Mouse (Mus musculus) heart, embryonic 11.5 days (tissue): ENCODE data around the gene Tmprss4. TPM values are rescaled to one million over a fixed set of nuclear protein-coding genes. Genes with fewer than 3 reads are reported as not detected.
A peak's percentile ranks its signal among the peaks of the same experiment; 100 is the strongest.

Experiments used
- ATAC-seq: fragments of 200-750 bp; cut with Nextera tagmentation; replicated peaks from 2 replicates; pipeline ENCODE4 v1.8.0; 2017; ENCODE audit warnings: moderate library complexity; ENCODE audit not compliant: insufficient number of reproducible peaks, low FRiP score, low TSS enrichment
- H3K27ac ChIP-seq: fragments of 300-500 bp; sonication (generic); 2 replicates; pipeline ENCODE4 v1.5.1; 2014; ENCODE audit warnings: mild to moderate bottlenecking, low read depth, low read length
- H3K27me3 ChIP-seq: fragments of 300-500 bp; sonication (generic); 2 replicates; pipeline ENCODE4 v1.6.1; 2014; ENCODE audit warnings: mild to moderate bottlenecking, low read length, mixed read lengths; ENCODE audit not compliant: control insufficient read depth, insufficient read depth
- H3K36me3 ChIP-seq: fragments of 300-500 bp; sonication (generic); 2 replicates; pipeline ENCODE4 v1.6.1; 2014; ENCODE audit warnings: mild to moderate bottlenecking, low read length, moderate library complexity, mixed read lengths; ENCODE audit not compliant: control insufficient read depth, insufficient read depth
- H3K4me1 ChIP-seq: fragments of 300-500 bp; sonication (generic); 2 replicates; pipeline ENCODE4 v1.6.1; 2014; ENCODE audit warnings: low read length; ENCODE audit not compliant: control insufficient read depth, insufficient read depth
- H3K4me2 ChIP-seq: fragments of 300-500 bp; sonication (generic); 2 replicates; pipeline ENCODE4 v1.6.1; 2014; ENCODE audit warnings: mild to moderate bottlenecking, moderate library complexity
- H3K4me3 ChIP-seq: fragments of 300-500 bp; sonication (generic); 2 replicates; pipeline ENCODE4 v1.5.1; 2014; ENCODE audit warnings: low read depth, low read length
- H3K9ac ChIP-seq: fragments of 300-500 bp; sonication (generic); 2 replicates; pipeline ENCODE4 v1.6.1; 2014; ENCODE audit warnings: mild to moderate bottlenecking, low read depth, low read length, moderate library complexity
- H3K9me3 ChIP-seq: fragments of 300-500 bp; sonication (generic); replicated peaks from 2 replicates; pipeline ENCODE4 v1.6.1; 2016; ENCODE audit warnings: low read length; ENCODE audit not compliant: control insufficient read depth
- WGBS: fragments of 180-500 bp; shearing (Covaris S2); extraction: QIAGEN DNeasy Blood & Tissue Kit; methylation state at CpG from one replicate; pipeline ENCODE4 v1.1.7; 2014; ENCODE audit not compliant: insufficient replicate concordance; 5-methylcytosine and 5-hydroxymethylcytosine counted together
- polyA plus RNA-seq: library from polyadenylated mRNA; unstranded; fragments of >200 nt; fragmentation: Nextera tagmentation; extraction: Ambion mirVana; gene quantifications from 2 replicates; pipeline ENCODE4 v1.2.1, GENCODE M21; 2014

Tmprss4 gene
- polyA plus RNA-seq, 1 experiment from 2014 or later: 0.07 TPM

- no peak for ATAC-seq
- WGBS: 81% methylated on average over 5 of the region's 5 CpGs
- Histone ChIP-seq H3K9me3 (0 out of 2 replicates have a peak, but pooled peaks cover 3% of the 10 kb centered on the region), H3K4me1 (no peaks in the 10 kb centered on the region), H3K9ac (no peak overlapping the region), H3K4me3 (no peak overlapping the region), H3K36me3 (no peaks in the 10 kb centered on the region), H3K27me3 (no peaks in the 10 kb centered on the region), H3K4me2 (no peak overlapping the region), H3K27ac (no peak overlapping the region)
Measured at GRCm38 (mm10) chr9:45170150-45170549, 33.7 kb downstream of the Tmprss4 start.

DNA sequence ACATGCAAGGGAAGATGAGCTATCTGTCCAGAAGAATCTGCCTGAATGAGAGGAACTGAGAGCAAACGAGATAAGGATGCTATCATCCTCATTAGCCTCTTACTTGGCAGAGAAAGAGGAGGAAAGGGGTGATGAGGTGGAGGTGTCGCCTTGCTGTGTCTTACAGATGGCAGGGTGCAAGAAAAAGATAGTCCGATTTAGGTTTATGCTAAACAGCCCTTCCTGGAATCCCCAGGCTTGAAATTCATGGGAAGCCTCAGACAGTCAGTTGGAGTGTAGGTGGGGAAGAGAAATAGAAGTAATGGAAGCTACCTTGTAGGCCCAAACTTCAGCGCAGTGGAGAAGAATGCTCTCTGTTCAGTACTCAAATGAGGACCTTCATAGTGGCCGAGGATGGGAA is 36.0 kb downstream of the Tmprss4 start:
- 54% methylated on average over 5 of the region's 5 CpGs for WGBS
- Histone ChIP-seq H3K36me3 (no peaks in the 10 kb centered on the region), H3K9me3 (0 out of 2 replicates have a peak, but pooled peaks cover 3% of the 10 kb centered on the region), H3K4me3 (no peak overlapping the region), H3K4me1 (no peaks in the 10 kb centered on the region), H3K9ac (no peak overlapping the region), H3K4me2 (no peak overlapping the region), H3K27me3 (no peaks in the 10 kb centered on the region), H3K27ac (no peak overlapping the region)
- no peak for ATAC-seq

- H3K27ac ChIP-seq: no peak overlapping the region
- WGBS: 73% methylated on average over 7 of the region's 7 CpGs
- no peaks in the 10 kb centered on the region for H3K36me3 ChIP-seq
- H3K9ac ChIP-seq: no peak overlapping the region
- no peak overlapping the region for H3K4me2 ChIP-seq
- ATAC-seq: no peak
- H3K27me3 ChIP-seq: peaks cover 24% of the 10 kb centered on the region
- H3K9me3 ChIP-seq: peaks cover 4% of the 10 kb centered on the region
- H3K4me1 ChIP-seq: no peaks in the 10 kb centered on the region
- no peak overlapping the region for H3K4me3 ChIP-seq
Measured at GRCm38 (mm10) chr9:45153361-45153760, 50.5 kb downstream of the Tmprss4 start.

DNA sequence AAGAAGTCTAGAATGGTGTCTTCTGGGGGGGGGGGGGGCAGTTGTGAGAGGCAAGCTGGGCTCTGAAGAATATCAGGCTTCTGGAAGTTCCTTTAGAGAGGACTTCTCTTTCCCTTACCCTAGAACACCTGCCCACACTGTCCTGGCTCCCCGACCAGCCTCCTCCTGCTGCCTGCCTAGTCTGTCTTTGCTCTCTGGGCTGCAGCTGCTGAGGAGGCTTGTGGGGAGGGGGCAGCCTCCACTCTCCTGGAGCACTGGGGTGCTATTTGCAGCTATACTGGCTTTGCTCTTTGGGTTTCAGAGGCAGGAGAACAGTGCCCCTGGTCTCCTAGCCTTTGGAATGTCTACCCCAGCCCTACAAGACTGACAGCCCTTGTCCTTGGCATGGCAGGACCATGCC is 53.0 kb downstream of the Tmprss4 start:
- H3K27ac ChIP-seq: no peak overlapping the region

GRCm38 (mm10) chr9:45146267-45146597 is 57.7 kb downstream of the Tmprss4 start:
- Histone ChIP-seq H3K9ac (peak overlapping the region; percentile 31; the same call in 1 of the 2 replicates), H3K4me1 (0 out of 2 replicates have a peak, but pooled peaks cover 5% of the 10 kb centered on the region), H3K9me3 (no peaks in the 10 kb centered on the region), H3K27me3 (peaks cover 74% of the 10 kb centered on the region), H3K4me2 (peak overlapping the region; percentile 81), H3K36me3 (no peaks in the 10 kb centered on the region), H3K27ac (no peak overlapping the region), H3K4me3 (peak overlapping the region; percentile 47)
- no peak for ATAC-seq
- WGBS: 2% methylated on average over 5 of the region's 5 CpGs

More for the DNA sequence above, 53.0 kb downstream of the Tmprss4 start:
- no peak for ATAC-seq
- H3K4me2 ChIP-seq: no peak overlapping the region
- 57% methylated on average over 1 of the region's 1 CpGs for WGBS
- no peaks in the 10 kb centered on the region for H3K36me3 ChIP-seq
- no peak overlapping the region for H3K4me3 ChIP-seq
- 0 out of 2 replicates have a peak, but pooled peaks cover 1% of the 10 kb centered on the region for H3K4me1 ChIP-seq
- H3K27me3 ChIP-seq: peaks cover 39% of the 10 kb centered on the region
- H3K9ac ChIP-seq: no peak overlapping the region
- H3K9me3 ChIP-seq: no peaks in the 10 kb centered on the region

DNA sequence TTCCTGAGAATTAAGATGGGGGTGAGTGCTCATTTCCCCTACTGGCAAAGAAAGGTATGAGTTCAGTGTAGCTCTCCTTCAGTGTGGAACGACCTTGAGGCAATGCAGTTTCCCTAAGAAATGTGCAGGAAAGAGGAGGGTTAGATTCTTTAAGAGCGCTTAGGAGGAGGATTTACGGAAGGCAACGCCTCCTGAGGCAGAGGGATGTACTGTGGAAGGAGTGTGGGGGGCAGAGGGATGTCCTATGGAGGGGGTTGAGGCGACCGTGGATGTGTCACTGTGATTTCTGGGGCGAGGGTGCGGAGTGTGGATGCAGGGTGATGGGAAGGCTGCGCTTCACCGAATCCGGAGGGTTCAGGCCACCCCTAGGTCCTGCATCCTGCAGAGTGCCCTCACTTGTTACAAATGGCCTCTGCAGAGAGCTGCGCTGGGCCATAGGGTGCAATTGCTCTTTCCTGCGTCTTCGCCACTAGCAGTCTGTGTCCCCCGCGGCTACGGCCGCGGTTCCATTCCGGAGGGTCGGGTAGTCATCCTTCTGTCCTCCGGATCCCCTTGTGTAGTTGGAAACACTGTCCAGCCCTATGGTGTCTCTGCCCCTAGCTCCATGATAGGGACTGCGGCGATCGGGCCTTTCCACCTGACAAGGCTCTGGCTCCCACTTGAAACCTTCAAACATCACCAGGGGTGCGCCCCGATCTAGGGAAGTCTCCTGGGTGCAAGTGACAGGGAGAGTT is 58.2 kb downstream of the Tmprss4 start:
- Histone ChIP-seq H3K36me3 (no peaks in the 10 kb centered on the region), H3K4me1 (0 out of 2 replicates have a peak, but pooled peaks cover 5% of the 10 kb centered on the region), H3K4me2 (peak overlapping the region; percentile 81), H3K27me3 (peaks cover 72% of the 10 kb centered on the region), H3K4me3 (peak overlapping the region; percentile 47), H3K9me3 (no peaks in the 10 kb centered on the region), H3K9ac (peak overlapping the region; percentile 31), H3K27ac (no peak overlapping the region)
- no peak for ATAC-seq
- WGBS: 6% methylated on average over 27 of the region's 27 CpGs

- Histone ChIP-seq H3K27me3 (peaks cover 80% of the 10 kb centered on the region), H3K36me3 (no peaks in the 10 kb centered on the region), H3K27ac (no peak overlapping the region), H3K4me2 (no peak overlapping the region), H3K9me3 (no peaks in the 10 kb centered on the region), H3K4me1 (peaks cover 18% of the 10 kb centered on the region), H3K9ac (no peak overlapping the region), H3K4me3 (no peak overlapping the region)
- ATAC-seq: no peak
- WGBS: 54% methylated on average over 3 of the region's 3 CpGs
Measured at GRCm38 (mm10) chr9:45142686-45143085, 61.2 kb downstream of the Tmprss4 start.

GRCm38 (mm10) chr9:45140945-45141344 is 62.9 kb downstream of the Tmprss4 start:
- Histone ChIP-seq H3K27ac (no peak overlapping the region), H3K36me3 (no peaks in the 10 kb centered on the region), H3K4me3 (no peak overlapping the region), H3K9ac (no peak overlapping the region), H3K4me2 (no peak overlapping the region), H3K27me3 (peaks cover 70% of the 10 kb centered on the region), H3K9me3 (no peaks in the 10 kb centered on the region), H3K4me1 (peaks cover 34% of the 10 kb centered on the region)
- WGBS: 58% methylated on average over 7 of the region's 7 CpGs
- no peak for ATAC-seq

- H3K4me1 ChIP-seq: peaks cover 40% of the 10 kb centered on the region
- no peak for ATAC-seq
- H3K9me3 ChIP-seq: no peaks in the 10 kb centered on the region
- peak overlapping the region; percentile 60 for H3K4me3 ChIP-seq
- H3K36me3 ChIP-seq: no peaks in the 10 kb centered on the region
- WGBS: 4% methylated on average over 7 of the region's 7 CpGs
- H3K4me2 ChIP-seq: peak overlapping the region; percentile 94
- no peak overlapping the region for H3K27ac ChIP-seq
- H3K27me3 ChIP-seq: peaks cover 58% of the 10 kb centered on the region
- H3K9ac ChIP-seq: no peak overlapping the region
Measured at GRCm38 (mm10) chr9:45139082-45139481, 64.8 kb downstream of the Tmprss4 start.
